Mouse (Mus musculus) bone marrow, adult 2 months (tissue): ENCODE results near the gene Foxi1.

Experiments
- CTCF ChIP-seq: fragments of 200-500 bp; IDR thresholded peaks from 2 replicates; pipeline ENCODE4 v1.5.1; 2011; ENCODE audit warnings: low read length, control low read depth; ENCODE audit not compliant: control insufficient read depth, insufficient read depth
- POLR2A ChIP-seq: fragments of 200-500 bp; IDR thresholded peaks from 2 replicates; pipeline ENCODE4 v1.6.1; 2011; ENCODE audit warnings: low read depth, mild to moderate bottlenecking, control low read depth, low read length, borderline replicate concordance; ENCODE audit not compliant: control insufficient read depth

- TF ChIP-seq CTCF (no peak), POLR2A (no peak)
Observed at GRCm38 (mm10) chr11:34207989-34208388, at the start of gene Foxi1.
